Mouse (Mus musculus): ENCODE measurements around the gene Olfr460.
"Not testable (repeated sequence)": the region's sequence is repeated elsewhere in the genome, so short reads cannot be mapped to it uniquely, and the experiment has no call there.

Gene Olfr460

DNA sequence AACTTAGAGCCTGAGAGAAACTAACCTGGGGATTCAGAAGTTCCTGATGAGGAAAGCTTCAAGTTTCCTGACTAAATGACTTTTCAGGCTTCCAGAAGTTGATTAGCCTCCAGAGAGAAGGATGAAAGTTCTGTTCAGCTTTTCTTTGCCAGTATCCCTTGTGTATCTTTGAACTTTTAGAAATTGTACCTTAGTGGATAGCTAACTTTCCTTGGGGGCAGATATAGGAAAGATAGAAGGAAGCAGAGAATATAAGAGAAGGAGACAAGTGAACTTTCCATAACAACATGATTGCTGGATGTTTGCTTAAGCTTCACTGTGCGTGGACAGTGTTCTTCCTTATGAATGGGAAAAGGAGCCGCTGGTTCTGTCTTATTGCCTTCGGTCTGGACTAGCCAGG lies at the start of gene Olfr460:
Gene Olfr460, plus strand, starts transcription at position 301 of the 400 bp plus-strand sequence.
- no peak for DNase-seq

- no peak for DNase-seq
These were observed 24.6 kb upstream of the Olfr460 start for GRCm38 (mm10) chr6:40544690-40545089.

DNA sequence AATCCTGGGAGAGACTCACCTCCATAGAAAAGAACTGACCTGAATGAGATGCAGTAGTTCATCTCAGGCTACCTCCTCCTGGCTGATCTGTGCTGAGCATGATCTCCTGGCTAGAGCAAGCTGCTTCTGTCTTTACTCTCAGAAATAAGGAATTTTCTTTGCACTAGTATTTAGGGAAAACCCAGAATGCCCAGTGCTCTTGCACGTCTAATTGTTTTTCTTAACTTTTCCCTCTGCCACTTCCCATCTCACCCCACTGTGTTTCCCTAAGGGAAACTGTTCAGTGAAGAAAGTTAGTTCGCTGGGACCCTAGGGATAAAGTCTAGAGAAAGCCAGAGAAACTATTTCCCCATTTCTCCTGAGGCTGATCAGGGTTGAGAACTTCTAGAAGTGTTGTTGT lies 14.3 kb upstream of the Olfr460 start, which contains the start of gene Olfr461:
Gene Olfr461, minus strand, starts transcription at position 101 of the 400 bp plus-strand sequence.
- no peak for DNase-seq

- no peak for DNase-seq
These were observed 4.3 kb downstream of the Olfr460 start for GRCm38 (mm10) chr6:40573618-40574017.

DNA sequence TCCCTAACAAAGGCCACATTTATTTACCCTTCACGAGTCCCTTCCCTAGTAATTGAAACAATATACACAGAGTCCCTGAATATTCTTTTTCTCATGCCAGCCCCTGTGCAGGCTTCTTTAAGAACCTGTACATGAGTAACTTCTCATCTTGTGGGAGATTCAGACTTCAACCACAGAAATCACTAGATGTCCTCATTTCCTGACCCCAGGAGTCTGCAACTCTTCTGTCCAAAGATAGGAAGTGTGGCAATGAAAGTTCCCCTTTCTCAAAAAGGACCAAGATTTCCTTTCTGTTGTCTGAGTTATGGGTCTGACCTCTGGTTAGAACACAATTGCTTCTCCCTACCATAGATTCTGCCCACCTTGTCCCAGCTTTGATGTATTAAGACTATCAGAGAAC lies 7.0 kb downstream of the Olfr460 start:
- no peak for DNase-seq

DNA sequence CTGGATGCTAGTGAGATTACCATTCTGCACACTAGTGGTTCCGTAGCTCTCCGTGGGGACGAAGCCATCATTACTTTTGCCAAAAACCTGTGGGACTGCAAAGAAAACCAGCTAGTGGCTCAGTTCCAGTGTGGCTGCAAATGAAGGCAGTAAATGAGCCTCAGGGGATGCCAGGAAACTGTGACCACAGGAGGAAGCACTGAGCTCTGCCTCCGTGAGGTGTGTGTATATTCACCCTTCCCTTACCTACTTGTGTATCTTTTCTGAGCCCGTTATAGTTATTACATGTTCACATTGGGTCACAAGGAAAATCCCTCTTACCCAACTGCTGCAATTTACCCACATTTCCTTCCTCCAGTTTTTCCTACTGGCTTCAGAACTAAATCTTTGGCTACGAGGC lies 15.0 kb downstream of the Olfr460 start:
- DNase-seq = no peak

DNA sequence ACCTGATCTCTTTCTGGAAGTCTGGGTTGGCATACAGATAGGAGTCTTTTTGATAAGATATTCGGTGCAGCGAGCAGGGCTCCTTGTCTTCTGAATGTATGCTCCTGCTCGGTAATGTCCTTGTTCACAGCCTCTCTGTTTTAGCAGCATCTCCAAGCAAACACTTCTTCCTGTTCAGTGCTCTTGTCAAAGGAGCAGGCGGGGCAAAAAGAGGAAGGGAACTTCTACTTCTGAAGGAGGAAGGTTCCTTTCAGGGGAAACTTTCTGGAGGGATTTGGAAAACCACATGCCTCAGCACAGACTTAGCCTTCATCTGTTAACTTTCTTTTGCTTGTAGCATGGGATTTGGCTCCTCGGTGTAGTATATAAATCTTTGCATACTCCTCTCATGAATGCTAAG lies 16.4 kb downstream of the Olfr460 start, which contains the start of gene Clec5a:
Gene Clec5a, minus strand, starts transcription at position 177 of the 400 bp plus-strand sequence.
- DNase-seq = no peak

DNA sequence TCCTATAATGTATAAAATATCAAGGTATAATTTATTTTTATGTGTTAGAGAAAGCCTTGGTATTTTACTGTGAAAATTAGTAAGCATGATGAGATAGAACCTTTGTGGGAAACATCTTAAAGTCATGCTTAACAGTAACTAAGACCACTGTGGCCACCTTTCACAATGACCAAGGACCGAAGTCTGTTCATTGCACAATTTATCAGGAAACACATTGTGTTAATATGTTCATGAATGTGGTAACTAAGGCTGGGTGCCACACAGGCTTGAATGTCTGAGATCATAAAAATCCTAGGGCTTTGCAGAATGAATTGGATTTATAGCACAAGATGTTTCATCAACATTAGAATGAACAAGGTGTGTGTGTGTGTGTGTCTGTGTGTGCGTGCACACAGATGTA lies 19.1 kb downstream of the Olfr460 start:
- DNase-seq = no peak

GRCm38 (mm10) chr6:40594804-40595550 lies 25.7 kb downstream of the Olfr460 start:
- no peak for DNase-seq

DNA sequence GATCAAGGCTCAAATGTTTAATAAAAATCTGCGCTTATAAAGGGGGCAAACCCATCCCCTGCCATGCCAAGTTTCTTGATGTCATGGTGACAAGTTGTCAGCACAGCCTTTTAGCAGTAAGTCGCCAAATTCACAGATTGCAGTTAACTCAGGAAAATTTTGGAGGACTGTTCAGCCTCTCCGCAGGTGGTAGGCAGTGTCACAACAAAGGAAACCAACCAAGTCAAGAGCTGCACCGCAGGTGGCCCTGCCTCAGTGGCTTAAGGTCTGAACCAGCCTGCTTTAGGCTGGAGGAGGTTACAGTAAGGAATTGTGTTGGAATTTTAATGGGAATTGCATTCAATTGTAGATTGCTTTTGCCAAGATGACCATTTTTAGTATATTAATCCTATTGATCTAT lies 29.3 kb downstream of the Olfr460 start:
- not testable (repeated sequence) for DNase-seq

DNA sequence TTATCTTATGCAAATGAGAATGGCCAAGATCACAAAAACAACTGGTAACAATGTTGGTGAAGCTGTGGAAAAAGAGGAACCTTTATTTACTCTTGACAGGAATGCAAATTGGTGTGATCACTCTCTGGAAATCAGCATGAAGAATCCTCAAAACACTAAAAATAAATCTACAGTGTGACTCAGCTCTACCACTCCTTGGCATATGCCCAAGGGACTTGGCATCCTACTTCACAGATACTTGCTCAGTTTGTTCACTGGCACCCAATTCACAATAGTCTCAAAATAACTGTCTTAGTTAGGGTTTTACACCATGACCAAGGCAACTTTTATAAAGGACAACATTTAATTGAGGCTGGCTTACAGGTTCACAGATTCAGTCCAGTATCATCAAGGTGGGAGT lies 38.1 kb downstream of the Olfr460 start:
- DNase-seq = no peak

DNA sequence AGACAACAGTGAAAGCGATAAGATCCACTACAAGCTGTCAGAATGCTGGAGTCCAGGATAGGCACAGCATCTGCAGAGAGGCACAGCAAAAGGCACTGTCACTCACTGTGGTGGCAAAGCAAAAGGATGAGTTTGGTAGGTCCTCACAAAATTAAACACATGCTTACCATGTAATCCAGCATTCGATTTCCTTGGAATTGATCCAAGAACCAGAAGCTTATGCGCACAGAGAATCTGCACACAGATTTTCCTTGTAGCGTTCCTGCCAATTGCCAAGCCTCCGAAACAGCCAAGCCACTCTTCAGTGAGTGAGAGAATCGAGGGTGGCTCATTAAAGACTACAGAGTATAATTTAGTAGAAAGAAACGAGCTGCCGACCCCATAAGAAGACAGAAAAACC lies 41.0 kb downstream of the Olfr460 start:
- DNase-seq = no peak

DNA sequence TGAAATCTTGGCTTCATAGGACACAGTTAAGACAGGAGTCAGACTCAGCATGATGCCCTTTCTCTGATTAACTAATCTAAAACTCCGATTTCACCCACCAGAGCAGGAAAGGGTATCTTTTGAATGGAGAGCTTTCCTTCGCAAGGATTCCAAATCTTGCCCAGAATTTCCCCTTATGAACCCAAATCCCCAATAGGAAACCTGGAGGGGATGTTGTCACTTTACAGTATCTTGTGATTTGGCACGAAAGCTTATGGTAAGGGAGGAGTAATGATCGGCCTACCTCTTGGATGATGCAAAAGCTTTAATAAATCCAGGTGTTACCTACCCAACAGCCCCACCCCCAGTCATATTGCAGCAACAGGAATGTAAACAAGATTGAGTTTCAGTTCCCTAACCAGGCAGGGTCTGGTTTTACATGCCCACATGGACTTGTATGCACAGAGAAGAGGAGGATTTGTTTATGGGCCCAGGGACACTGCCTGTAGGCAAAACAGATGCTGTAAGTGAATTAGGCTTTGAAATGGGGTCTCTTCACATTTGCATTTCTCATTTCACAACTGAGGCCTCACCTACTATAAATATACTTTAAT lies 44.1 kb downstream of the Olfr460 start, which contains the start of gene Tas2r138:
Gene Tas2r138, minus strand, starts transcription at position 51 of the 593 bp plus-strand sequence.
- DNase-seq = no peak

DNA sequence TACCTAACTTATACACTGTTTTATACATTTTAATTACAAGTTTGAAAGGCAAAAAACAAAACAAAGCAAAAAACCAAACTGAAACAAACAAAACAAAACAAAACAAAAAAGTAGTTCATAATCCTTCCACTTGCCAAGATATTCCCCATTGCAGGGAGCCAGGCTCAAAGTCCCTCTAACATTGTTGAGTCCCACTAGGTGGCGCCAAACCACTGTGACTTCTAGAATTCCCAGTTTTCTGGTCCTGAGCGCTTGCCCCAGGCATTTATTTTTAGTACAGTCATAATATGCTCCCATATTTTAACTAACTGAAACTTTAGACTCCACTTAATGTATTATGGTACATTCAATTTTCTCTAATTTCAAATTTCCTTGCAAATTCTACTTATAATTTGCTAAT lies 48.7 kb downstream of the Olfr460 start:
- DNase-seq = peak; percentile 62
